Mouse (Mus musculus) heart, adult 8-10 months (tissue): ENCODE measurements around the gene Spred2. TPM values are rescaled to one million over a fixed set of nuclear protein-coding genes. Genes with fewer than 3 reads are reported as not detected.

Experiments used
- DNase-seq: peaks from one replicate; pipeline ENCODE4 v3.0.0; 2022; ENCODE audit warnings: low spot score
- total RNA-seq, 4 experiments: library from RNA; stranded (reverse); gene quantifications; 2 replicates each; pipeline ENCODE4 v1.2.4; 2022

Spred2 gene
- total RNA-seq, 4 experiments from 2014 or later, result 17.0 to 20.7 (median 20.0) TPM

GRCm38 (mm10) chr11:19953919-19954318, 29.7 kb downstream of the Spred2 start:
- DNase-seq, result no peak

DNA sequence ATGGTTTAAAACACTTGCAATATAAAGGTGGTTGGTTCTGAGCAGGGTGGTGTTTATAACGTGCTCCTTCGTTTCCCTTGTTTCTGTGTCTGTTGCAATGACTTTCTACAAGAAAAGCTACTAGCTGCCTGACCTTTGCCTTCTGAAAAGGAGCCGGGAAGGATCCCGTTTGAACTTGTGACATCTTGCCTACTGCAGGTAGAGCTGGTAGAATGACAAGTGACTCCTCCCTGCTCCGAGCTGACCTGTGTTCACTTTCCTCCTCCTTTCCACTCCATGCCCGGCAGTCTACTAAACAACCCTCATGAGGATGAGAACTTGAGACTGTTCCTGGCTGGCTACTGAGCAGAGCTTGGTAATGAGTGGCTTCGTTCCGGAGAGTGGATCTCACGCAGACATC, 30.9 kb downstream of the Spred2 start:
- no peak for DNase-seq

DNA sequence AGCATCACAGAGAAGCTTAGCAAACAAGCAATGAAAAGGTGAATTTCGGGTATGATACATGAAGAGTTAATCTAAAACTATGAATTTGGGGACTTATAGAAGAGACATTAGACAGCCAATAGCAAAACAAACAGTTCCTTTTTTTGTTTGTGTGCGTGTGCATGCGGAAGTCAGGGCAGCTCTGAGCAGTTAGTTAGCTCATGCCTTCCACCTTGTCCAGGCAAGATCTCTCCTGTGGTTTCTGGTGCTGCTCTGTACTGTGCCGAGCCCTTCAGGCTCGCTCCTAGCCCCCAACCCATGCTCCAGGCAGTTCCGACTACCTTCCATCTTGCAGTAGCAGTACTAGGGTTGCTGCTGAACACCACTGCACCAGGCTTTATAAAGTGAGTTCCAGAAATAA, 31.5 kb downstream of the Spred2 start:
- no peak for DNase-seq

GRCm38 (mm10) chr11:19959006-19959405, 34.8 kb downstream of the Spred2 start:
- no peak for DNase-seq

DNA sequence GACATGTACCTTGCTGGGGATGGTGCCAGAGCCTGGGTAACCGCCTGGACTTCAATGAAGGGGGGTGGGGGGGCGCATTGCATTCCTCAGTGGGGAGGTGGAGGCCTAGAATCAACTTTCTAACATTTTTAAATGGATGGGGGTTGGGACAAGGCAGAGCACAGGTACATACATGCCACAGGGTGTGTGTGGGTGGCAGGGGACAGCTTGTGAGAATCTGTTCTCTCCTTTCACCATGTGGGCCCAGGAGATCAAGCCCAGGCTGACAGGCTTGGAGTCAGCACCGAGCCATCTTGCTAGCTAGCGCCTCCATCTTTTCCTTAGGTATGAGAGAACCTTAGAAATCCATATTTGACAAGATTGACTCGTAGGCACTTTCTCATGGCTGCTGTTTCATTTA, 35.7 kb downstream of the Spred2 start:
- DNase-seq, result no peak

DNA sequence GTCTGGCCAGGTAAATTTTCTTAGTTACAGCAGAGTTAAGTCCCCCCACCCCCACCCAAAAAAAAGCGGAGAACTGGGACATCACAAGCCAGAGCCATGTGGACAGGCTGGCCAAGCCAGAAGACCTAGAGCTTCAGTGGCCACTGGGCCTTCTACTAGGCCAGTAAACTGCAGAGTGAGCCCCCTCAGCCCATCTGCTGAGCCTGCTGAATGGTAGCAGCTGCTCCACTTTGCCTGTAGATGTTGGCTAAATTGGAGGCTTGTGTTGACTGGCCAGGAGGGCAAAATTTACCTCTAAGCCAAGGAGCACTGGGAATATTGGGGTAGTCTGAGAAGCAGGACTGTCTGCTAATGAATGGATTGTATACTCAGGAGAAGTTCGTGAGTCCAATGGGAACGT, 36.4 kb downstream of the Spred2 start:
- DNase-seq, result no peak

GRCm38 (mm10) chr11:19961088-19961487, 36.9 kb downstream of the Spred2 start:
- no peak for DNase-seq

- DNase-seq, result no peak
Measured at GRCm38 (mm10) chr11:19961766-19962365, 37.7 kb downstream of the Spred2 start.

DNA sequence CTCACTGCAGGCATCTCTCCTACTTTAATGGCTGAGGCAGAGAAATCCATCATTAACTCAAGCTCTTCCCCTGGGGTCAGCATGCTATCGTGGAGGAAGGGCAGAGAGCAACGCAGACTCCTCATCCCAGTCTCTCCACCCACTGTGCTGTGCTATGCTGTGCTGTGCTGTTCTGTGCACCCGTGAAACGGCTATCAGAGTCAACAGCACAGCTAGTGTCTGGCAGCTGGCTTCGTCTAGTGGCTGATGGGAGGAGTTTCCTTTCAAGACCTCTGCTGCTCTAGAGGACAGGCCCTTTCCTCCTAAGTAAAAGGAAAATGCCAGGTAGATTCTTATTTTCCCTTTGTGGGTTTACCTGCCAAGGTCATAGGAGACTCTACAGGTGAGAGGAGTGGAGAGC, 38.6 kb downstream of the Spred2 start:
- DNase-seq, result peak; percentile 46

- peak; percentile 61 for DNase-seq
Measured at GRCm38 (mm10) chr11:19963717-19964141, 39.6 kb downstream of the Spred2 start.

DNA sequence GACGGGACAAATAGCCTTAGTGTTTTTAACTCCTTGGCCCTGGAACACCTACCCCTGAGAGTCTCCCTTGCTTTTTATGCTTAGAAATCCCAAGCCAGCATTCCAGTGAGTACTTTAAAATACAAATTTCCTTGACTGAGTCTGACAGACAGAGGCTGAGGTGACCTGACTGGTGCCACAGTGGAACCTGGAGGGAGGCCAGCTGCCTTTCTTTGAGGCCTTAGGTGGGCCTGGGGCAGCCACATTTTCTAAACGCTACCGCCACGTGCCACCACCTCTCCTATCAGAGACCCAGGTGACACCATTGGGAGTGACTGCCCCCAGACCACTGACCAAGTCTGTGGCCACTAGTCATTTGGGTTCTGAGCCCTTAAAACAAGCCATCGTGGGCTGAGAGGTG, 40.2 kb downstream of the Spred2 start:
- no peak for DNase-seq

GRCm38 (mm10) chr11:19965037-19965611, 40.9 kb downstream of the Spred2 start:
- peak; percentile 66 for DNase-seq

- DNase-seq, result no peak
Measured at GRCm38 (mm10) chr11:19965664-19966063, 41.5 kb downstream of the Spred2 start.

- DNase-seq, result peak; percentile 45
Measured at GRCm38 (mm10) chr11:19966294-19966693, 42.1 kb downstream of the Spred2 start.

DNA sequence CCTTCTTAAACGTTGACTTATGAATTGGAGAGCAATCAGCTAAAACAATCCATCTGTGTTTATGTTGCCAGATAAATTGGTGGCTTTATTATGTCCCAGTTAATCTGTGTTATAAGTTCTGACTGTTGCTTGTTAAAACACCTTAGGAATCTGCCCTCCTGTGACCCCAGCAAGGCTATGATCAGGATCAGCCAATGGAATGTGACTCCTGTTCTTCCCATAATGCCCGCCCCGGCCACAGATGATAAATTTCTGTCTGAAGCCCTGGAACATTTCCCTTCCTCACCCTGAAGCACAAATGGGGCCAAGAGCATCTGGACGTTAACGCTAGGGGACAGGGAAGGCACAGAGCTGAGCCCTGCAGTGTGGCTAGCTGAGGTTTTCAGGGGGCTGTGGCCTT, 45.4 kb downstream of the Spred2 start:
- DNase-seq, result no peak

GRCm38 (mm10) chr11:19971954-19972750, 48.0 kb downstream of the Spred2 start:
- DNase-seq, result no peak

- peak; percentile 72 for DNase-seq
Measured at GRCm38 (mm10) chr11:19973032-19973790, 49.0 kb downstream of the Spred2 start.

DNA sequence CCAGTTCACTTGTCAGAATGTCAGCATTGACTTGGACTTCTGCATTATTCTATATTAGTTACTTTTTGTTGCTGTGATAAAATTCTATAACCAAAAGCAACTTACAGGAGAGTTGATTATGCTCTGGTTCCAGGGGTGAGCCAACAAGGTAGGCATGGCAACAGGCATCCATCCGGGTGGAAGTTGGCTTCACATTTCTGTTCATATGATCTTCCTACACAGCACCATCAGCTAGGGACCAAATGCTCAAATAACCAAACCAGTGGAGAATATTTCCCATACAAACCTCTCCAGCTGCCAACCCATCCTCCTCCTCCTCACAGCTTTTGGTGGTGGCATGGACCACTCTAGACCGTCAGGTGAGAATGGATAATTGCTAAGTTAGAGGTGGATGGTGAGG, 51.9 kb downstream of the Spred2 start:
- no peak for DNase-seq

DNA sequence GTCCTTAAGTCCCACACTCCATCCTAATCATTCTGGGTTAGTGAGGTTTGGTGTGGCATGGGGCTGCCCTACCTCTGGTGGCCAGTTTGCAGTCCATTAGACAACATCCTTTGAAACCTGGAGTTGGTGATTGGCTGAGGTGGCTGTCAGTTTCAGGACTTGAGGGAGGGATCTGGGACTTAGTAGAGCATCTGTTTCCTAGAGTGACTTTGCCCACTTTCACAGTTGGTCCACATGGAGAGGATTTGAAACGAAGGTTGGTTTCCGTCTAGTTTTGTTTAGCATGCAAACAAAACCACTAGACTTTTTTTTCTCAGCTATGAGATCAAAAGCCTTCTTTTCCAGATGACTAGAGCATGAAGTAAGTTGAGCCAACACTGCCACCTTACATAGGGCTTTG, 53.5 kb downstream of the Spred2 start:
- DNase-seq, result no peak

- peak; percentile 58 for DNase-seq
Measured at GRCm38 (mm10) chr11:19979338-19979737, 55.2 kb downstream of the Spred2 start.

- DNase-seq, result no peak
Measured at GRCm38 (mm10) chr11:19982113-19982512, 57.9 kb downstream of the Spred2 start.

- no peak for DNase-seq
Measured at GRCm38 (mm10) chr11:19982779-19983178, 58.6 kb downstream of the Spred2 start.
